Mouse (Mus musculus) embryonic facial prominence, embryonic 15.5 days (tissue): ENCODE results near the gene Chd4. TPM values are rescaled to one million over a fixed set of nuclear protein-coding genes. Genes with fewer than 3 reads are reported as not detected.
"Not testable (repeated sequence)": the region's sequence is repeated elsewhere in the genome, so short reads cannot be mapped to it uniquely, and the experiment has no call there.

Experiments
- ATAC-seq: fragments of 200-750 bp; cut with Nextera tagmentation; 2 replicates; pipeline ENCODE4 v1.8.0; 2017; ENCODE audit warnings: low read depth, moderate TSS enrichment; ENCODE audit not compliant: insufficient number of reproducible peaks, low FRiP score, low TSS enrichment
- H3K27ac ChIP-seq: fragments of 300-500 bp; sonication (generic); replicated peaks from 2 replicates; pipeline ENCODE4 v1.5.1; 2015; ENCODE audit warnings: mild to moderate bottlenecking, inconsistent platforms
- H3K27me3 ChIP-seq: fragments of 300-500 bp; sonication (generic); 2 replicates; pipeline ENCODE4 v1.6.1; 2015; ENCODE audit warnings: inconsistent platforms
- H3K36me3 ChIP-seq: fragments of 300-500 bp; sonication (generic); 2 replicates; pipeline ENCODE4 v1.6.1; 2015; ENCODE audit warnings: mild to moderate bottlenecking, inconsistent platforms
- H3K4me1 ChIP-seq: fragments of 300-500 bp; sonication (generic); 2 replicates; pipeline ENCODE4 v1.6.1; 2015; ENCODE audit warnings: inconsistent platforms
- H3K4me2 ChIP-seq: fragments of 300-500 bp; sonication (generic); replicated peaks from 2 replicates; pipeline ENCODE4 v1.6.1; 2015; ENCODE audit warnings: mild to moderate bottlenecking, inconsistent platforms
- H3K4me3 ChIP-seq: fragments of 300-500 bp; sonication (generic); replicated peaks from 2 replicates; pipeline ENCODE4 v1.5.1; 2015; ENCODE audit warnings: mild to moderate bottlenecking, inconsistent platforms
- H3K9ac ChIP-seq: fragments of 300-500 bp; sonication (generic); 2 replicates; pipeline ENCODE4 v1.6.1; 2015; ENCODE audit warnings: inconsistent platforms
- H3K9me3 ChIP-seq: fragments of 300-500 bp; sonication (generic); replicated peaks from 2 replicates; pipeline ENCODE4 v1.6.1; 2016; ENCODE audit warnings: inconsistent platforms
- WGBS: fragments of 180-500 bp; shearing (Covaris S2); methylation state at CpG from one replicate; pipeline ENCODE4 v1.1.7; 2015; 5-methylcytosine and 5-hydroxymethylcytosine counted together
- polyA plus RNA-seq: library from polyadenylated mRNA; unstranded; fragments of >200 nt; fragmentation: Nextera tagmentation; extraction: Ambion mirVana; gene quantifications from 2 replicates; pipeline ENCODE4 v1.2.1, GENCODE M21; 2015

The Chd4 gene
- polyA plus RNA-seq, 1 experiment from 2014 or later = 70.8 TPM

GRCm38 (mm10) chr6:125162615-125163305, 67.0 kb downstream of the Chd4 start:
- not testable (repeated sequence) for ATAC-seq, H3K27me3 ChIP-seq, H3K9ac ChIP-seq, H3K27ac ChIP-seq, H3K9me3 ChIP-seq, H3K4me3 ChIP-seq, H3K4me2 ChIP-seq
- H3K36me3 ChIP-seq = peaks cover 50% of the 10 kb centered on the region
- peaks cover 51% of the 10 kb centered on the region for H3K4me1 ChIP-seq
- WGBS = 68% methylated on average over 13 of the region's 16 CpGs

DNA sequence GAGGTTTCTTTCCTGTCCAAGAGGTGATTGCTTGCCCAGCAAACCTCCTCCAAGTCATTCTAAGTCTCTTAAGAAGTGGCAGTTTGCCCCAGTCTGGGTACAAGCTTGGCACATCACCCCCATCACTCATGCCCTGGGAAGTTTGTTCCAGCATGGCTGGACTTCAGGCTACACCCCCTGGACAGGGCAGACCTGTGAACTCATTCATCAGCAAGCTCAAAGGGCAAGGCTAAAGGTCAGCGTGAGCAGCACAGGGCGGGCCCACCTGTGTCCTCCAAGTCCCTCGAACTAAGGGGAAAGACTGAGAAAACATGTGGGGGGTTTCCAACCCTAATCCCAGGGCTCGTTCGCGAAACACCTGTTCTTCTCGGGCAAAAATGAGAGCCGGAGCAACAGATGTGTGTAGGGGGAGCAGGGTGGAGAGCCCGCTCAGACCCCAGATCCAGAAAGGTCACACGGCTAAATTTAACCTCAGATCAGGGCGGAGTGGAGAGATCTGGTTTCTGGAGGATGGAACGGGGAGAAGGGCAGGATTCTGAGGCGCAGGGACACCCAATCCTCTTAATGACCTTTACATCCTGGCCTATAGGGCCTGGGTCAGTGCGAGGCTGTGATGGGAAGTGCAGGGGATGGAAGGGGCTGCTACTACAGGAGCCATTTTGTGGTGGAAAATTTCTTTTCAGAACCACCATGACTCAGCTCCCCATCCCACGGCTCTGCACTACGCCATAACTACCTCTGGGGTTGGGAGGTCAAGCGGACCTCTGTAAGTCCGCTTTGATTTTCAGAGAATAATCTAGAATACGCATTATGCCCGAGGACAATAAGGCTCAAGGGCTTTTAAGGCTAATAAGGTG, 68.2 kb downstream of the Chd4 start:
- H3K9ac ChIP-seq = peak overlapping the region; percentile 91
- H3K9me3 ChIP-seq = no peaks in the 10 kb centered on the region
- H3K4me2 ChIP-seq = peak overlapping the region; percentile 85
- ATAC-seq = no peak
- WGBS = 3% methylated on average over 20 of the region's 20 CpGs
- peaks cover 54% of the 10 kb centered on the region for H3K36me3 ChIP-seq
- H3K27me3 ChIP-seq = no peaks in the 10 kb centered on the region
- H3K4me3 ChIP-seq = peak overlapping the region; percentile 95
- H3K4me1 ChIP-seq = peaks cover 53% of the 10 kb centered on the region
- H3K27ac ChIP-seq = peak overlapping the region; percentile 94

DNA sequence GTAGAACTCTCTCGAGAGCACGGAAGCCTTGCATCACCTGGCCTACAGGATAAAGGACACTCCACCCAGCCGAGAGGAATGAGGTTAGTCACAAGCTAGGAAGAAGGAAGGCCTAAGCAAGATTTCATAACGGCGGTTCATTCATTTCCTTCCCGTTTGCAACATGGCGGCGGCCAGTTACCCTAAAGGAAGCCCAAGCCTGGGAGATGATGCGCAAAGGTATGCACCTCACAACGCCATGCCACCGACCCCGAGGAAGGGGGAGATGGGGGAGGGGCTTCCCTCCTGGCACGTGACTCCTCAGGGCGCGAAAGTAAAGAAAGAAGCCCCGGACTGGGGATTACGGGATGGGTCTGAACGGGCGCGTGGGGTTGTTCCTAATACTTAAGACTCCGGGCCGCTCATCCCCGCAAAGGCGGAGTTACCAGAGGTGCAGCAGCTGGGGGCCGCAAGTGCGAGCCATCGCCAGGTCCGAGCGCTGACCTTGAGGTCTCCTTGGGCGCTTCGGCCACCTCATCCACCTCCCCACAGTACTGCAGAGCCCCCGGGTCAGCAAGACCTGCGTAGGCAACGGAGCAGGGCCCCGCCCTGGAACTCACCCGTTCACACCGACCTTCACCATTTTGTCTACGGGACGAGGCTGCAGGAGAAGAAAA, 69.0 kb downstream of the Chd4 start:
- H3K4me2 ChIP-seq = peak overlapping the region; percentile 85
- H3K4me1 ChIP-seq = peaks cover 53% of the 10 kb centered on the region
- under 1% methylated on average over 39 of the region's 39 CpGs for WGBS
- peak overlapping the region; percentile 91 for H3K9ac ChIP-seq
- H3K9me3 ChIP-seq = no peaks in the 10 kb centered on the region
- no peaks in the 10 kb centered on the region for H3K27me3 ChIP-seq
- peak overlapping the region; percentile 95 for H3K4me3 ChIP-seq
- no peak for ATAC-seq
- H3K27ac ChIP-seq = peak overlapping the region; percentile 94
- H3K36me3 ChIP-seq = peaks cover 54% of the 10 kb centered on the region

GRCm38 (mm10) chr6:125165328-125165891, 69.6 kb downstream of the Chd4 start:
- Histone ChIP-seq H3K9ac (peak overlapping the region; percentile 91), H3K36me3 (peaks cover 54% of the 10 kb centered on the region), H3K9me3 (no peaks in the 10 kb centered on the region), H3K4me2 (peak overlapping the region; percentile 85), H3K4me1 (peaks cover 47% of the 10 kb centered on the region), H3K27me3 (no peaks in the 10 kb centered on the region), H3K4me3 (peak overlapping the region; percentile 95), H3K27ac (peak overlapping the region; percentile 94)
- WGBS = 1% methylated on average over 36 of the region's 36 CpGs
- ATAC-seq = peak; percentile 91

DNA sequence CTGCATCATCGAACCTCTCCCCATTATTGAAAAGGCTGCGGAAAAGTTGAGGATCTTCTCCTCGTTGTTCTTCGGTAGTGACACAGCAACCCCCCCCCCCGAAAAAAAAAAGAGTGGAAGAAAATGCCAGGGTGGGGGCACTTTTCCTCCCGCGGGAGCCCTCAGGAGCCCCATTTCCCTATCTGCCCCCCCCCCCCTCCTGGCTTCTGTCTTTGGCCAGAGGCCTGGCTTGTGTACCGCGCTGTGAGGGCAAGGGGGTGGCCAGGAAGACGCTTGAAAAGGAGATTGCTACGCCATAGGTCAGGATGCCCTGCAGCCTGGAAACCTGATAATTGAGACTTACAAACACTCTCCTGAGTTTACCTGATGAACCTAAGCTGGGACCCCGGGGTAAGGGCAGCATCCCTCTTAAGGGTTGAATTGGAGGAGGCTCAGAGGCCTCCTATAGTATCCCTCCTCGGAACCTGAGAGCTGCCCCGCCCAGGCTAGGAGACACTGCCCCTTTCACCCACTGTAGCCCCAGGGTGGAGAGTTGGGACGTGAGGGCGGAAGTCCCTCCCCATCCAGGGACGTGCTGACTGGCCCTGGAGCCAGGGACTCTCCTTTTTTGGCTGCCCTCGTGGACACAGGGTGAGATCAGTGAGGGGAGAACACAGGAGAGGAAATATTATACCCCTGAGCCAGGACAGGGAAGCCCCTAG, 70.4 kb downstream of the Chd4 start, which contains the start of gene Gapdh:
TSS of gene Gapdh (minus strand) at position 417 of the 701 bp plus-strand sequence.
- ATAC-seq = peak; percentile 71
- Histone ChIP-seq H3K36me3 (peaks cover 54% of the 10 kb centered on the region), H3K4me3 (peak within 1 kb of the TSS; percentile 95), H3K4me1 (peaks cover 39% of the 10 kb centered on the region), H3K4me2 (peak within 1 kb of the TSS; percentile 85), H3K27me3 (no peaks in the 10 kb centered on the region), H3K9ac (peak within 1 kb of the TSS; percentile 91), H3K27ac (peak within 1 kb of the TSS; percentile 94), H3K9me3 (no peaks in the 10 kb centered on the region)
- WGBS = under 1% methylated on average over 18 of the region's 18 CpGs

- Histone ChIP-seq H3K9ac (0 out of 2 replicates have a peak overlapping the region, but pooled peaks have one; percentile 28), H3K4me2 (peak overlapping the region; percentile 85), H3K4me1 (peaks cover 34% of the 10 kb centered on the region), H3K36me3 (peaks cover 59% of the 10 kb centered on the region), H3K27ac (peak overlapping the region; percentile 94), H3K27me3 (no peaks in the 10 kb centered on the region), H3K4me3 (peak overlapping the region; percentile 95), H3K9me3 (no peaks in the 10 kb centered on the region)
- 19% methylated on average over 10 of the region's 10 CpGs for WGBS
- ATAC-seq = peak; percentile 48; the same call in 1 of the 2 replicates
Observed at GRCm38 (mm10) chr6:125166861-125167650, 71.3 kb downstream of the Chd4 start.

GRCm38 (mm10) chr6:125168086-125168485, 72.3 kb downstream of the Chd4 start:
- Histone ChIP-seq H3K9ac (no peak overlapping the region), H3K27me3 (no peaks in the 10 kb centered on the region), H3K36me3 (peaks cover 64% of the 10 kb centered on the region), H3K27ac (0 out of 2 replicates have a peak overlapping the region, but pooled peaks have one; percentile 94), H3K4me2 (no peak overlapping the region), H3K4me1 (peaks cover 34% of the 10 kb centered on the region), H3K9me3 (no peaks in the 10 kb centered on the region), H3K4me3 (no peak overlapping the region)
- 89% methylated on average over 14 of the region's 14 CpGs for WGBS
- no peak for ATAC-seq

GRCm38 (mm10) chr6:125170194-125170593, 74.4 kb downstream of the Chd4 start:
- no peaks in the 10 kb centered on the region for H3K9me3 ChIP-seq
- H3K4me3 ChIP-seq = no peak overlapping the region
- no peak overlapping the region for H3K9ac ChIP-seq
- H3K4me2 ChIP-seq = no peak overlapping the region
- 86% methylated on average over 6 of the region's 6 CpGs for WGBS
- peaks cover 21% of the 10 kb centered on the region for H3K4me1 ChIP-seq
- H3K36me3 ChIP-seq = peaks cover 76% of the 10 kb centered on the region
- no peak for ATAC-seq
- H3K27me3 ChIP-seq = no peaks in the 10 kb centered on the region
- H3K27ac ChIP-seq = no peak overlapping the region

DNA sequence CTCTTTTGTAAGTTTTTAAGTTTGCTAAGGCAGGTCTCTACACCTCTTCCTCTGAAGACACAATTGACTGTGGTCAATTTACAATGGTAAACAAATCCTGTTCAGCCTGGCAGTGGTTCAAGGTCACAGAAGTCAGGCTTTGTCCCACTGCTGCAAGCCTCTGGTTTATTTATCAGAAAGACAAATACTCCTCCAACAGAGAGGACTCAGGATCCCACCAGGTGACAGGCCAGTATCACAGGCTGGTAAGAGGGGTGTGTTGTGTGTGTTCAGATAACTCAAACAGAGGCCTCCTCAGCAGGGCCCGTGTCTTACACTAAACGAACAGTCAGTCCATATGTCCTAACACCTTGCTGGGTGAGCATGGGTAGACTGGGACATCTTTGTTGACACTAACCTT, 76.7 kb downstream of the Chd4 start:
- H3K27ac ChIP-seq = no peak overlapping the region
- peaks cover 4% of the 10 kb centered on the region for H3K4me1 ChIP-seq
- H3K27me3 ChIP-seq = no peaks in the 10 kb centered on the region
- H3K9ac ChIP-seq = no peak overlapping the region
- WGBS = 74% methylated on average over 2 of the region's 2 CpGs
- ATAC-seq = no peak
- peaks cover 98% of the 10 kb centered on the region for H3K36me3 ChIP-seq
- no peaks in the 10 kb centered on the region for H3K9me3 ChIP-seq
- H3K4me2 ChIP-seq = no peak overlapping the region
- H3K4me3 ChIP-seq = no peak overlapping the region

DNA sequence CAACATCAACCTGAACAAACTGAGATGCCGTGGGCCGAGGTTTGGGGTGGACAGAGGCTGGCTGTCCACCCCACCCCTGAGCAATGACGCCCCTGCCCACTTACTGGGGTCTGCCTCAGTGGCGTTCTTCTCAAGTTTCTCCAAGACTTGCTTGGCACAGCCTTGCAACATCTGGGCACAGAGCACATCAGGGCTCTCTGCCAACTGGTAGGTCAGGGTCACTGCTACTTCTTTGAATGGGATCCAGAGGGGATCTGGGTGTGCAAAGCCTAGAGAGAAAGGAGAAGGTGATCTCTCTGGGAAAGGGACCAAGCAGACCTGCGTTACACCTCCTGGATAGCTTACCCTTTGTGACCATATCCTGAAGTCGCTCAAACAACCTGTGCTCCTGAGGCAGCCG, 77.5 kb downstream of the Chd4 start:
- no peak overlapping the region for H3K27ac ChIP-seq
- no peak for ATAC-seq
- H3K27me3 ChIP-seq = no peaks in the 10 kb centered on the region
- no peaks in the 10 kb centered on the region for H3K4me1 ChIP-seq
- no peak overlapping the region for H3K9ac ChIP-seq
- no peak overlapping the region for H3K4me3 ChIP-seq
- H3K4me2 ChIP-seq = no peak overlapping the region
- 92% methylated on average over 7 of the region's 7 CpGs for WGBS
- peaks cover 100% of the 10 kb centered on the region for H3K36me3 ChIP-seq
- H3K9me3 ChIP-seq = no peaks in the 10 kb centered on the region
